Mouse (Mus musculus): Measurements from ENCODE around the gene Cngb1.
"Not testable (repeated sequence)": the region's sequence is repeated elsewhere in the genome, so short reads cannot be mapped to it uniquely, and the experiment has no call there.

Cngb1 gene

GRCm38 (mm10) chr8:95245180-95245579, 61.2 kb downstream of the Cngb1 start:
- peak; percentile 55 to 69 for DNase-seq (ENCODE audit: low spot score in 2 of 2)

GRCm38 (mm10) chr8:95243853-95244252, 62.5 kb downstream of the Cngb1 start:
- DNase-seq (ENCODE audit: low spot score in 2 of 2) = no peak

- DNase-seq (ENCODE audit: low spot score in 2 of 2) = peak; percentile 59 to 78
Measured at GRCm38 (mm10) chr8:95242826-95243571, 63.4 kb downstream of the Cngb1 start.

- no peak for DNase-seq (ENCODE audit: low spot score in 2 of 2)
Measured at GRCm38 (mm10) chr8:95242099-95242825, 64.1 kb downstream of the Cngb1 start.

- peak; percentile 74 to 82 for DNase-seq (ENCODE audit: low spot score in 2 of 2)
Measured at GRCm38 (mm10) chr8:95235683-95236082, 70.7 kb downstream of the Cngb1 start.

GRCm38 (mm10) chr8:95230086-95230485, 76.3 kb downstream of the Cngb1 start:
- DNase-seq (ENCODE audit: low spot score in 2 of 2) = not testable (repeated sequence)

GRCm38 (mm10) chr8:95227151-95227468, 79.3 kb downstream of the Cngb1 start:
- DNase-seq (ENCODE audit: low spot score in 2 of 2) = no peak

- DNase-seq (ENCODE audit: low spot score in 2 of 2) = no peak
Measured at GRCm38 (mm10) chr8:95226251-95227150, 79.9 kb downstream of the Cngb1 start.

GRCm38 (mm10) chr8:95223969-95224368, 82.4 kb downstream of the Cngb1 start:
- no peak for DNase-seq (ENCODE audit: low spot score in 2 of 2)

GRCm38 (mm10) chr8:95221045-95221444, 85.3 kb downstream of the Cngb1 start:
- DNase-seq (ENCODE audit: low spot score in 2 of 2) = no peak

GRCm38 (mm10) chr8:95220571-95220998, 85.8 kb downstream of the Cngb1 start:
- DNase-seq (ENCODE audit: low spot score in 2 of 2) = no peak

GRCm38 (mm10) chr8:95219623-95220022, 86.8 kb downstream of the Cngb1 start:
- DNase-seq (ENCODE audit: low spot score in 2 of 2) = no peak

GRCm38 (mm10) chr8:95215709-95216360, 90.5 kb downstream of the Cngb1 start:
- DNase-seq (ENCODE audit: low spot score in 2 of 2) = no peak

GRCm38 (mm10) chr8:95209924-95210323, 96.5 kb downstream of the Cngb1 start:
- DNase-seq (ENCODE audit: low spot score in 2 of 2) = peak in 1 of 2 experiments; percentile 29

GRCm38 (mm10) chr8:95205946-95206345, 100.4 kb downstream of the Cngb1 start:
- no peak for DNase-seq (ENCODE audit: low spot score in 2 of 2)

- DNase-seq (ENCODE audit: low spot score in 2 of 2) = peak; percentile 75 to 87
Measured at GRCm38 (mm10) chr8:95204039-95204380, 102.4 kb downstream of the Cngb1 start.

GRCm38 (mm10) chr8:95203326-95204038, 102.9 kb downstream of the Cngb1 start:
- DNase-seq (ENCODE audit: low spot score in 2 of 2) = no peak

GRCm38 (mm10) chr8:95202649-95203275, 103.6 kb downstream of the Cngb1 start, which contains the start of gene Kifc3:
Gene Kifc3 (minus strand): TSS chr8:95202812.
- no peak for DNase-seq (ENCODE audit: low spot score in 2 of 2)

- DNase-seq (ENCODE audit: low spot score in 2 of 2) = no peak
Measured at GRCm38 (mm10) chr8:95202056-95202570, 104.3 kb downstream of the Cngb1 start.

- DNase-seq (ENCODE audit: low spot score in 2 of 2) = no peak
Measured at GRCm38 (mm10) chr8:95201491-95201890, 104.9 kb downstream of the Cngb1 start.
